Mouse (Mus musculus) liver, adult 2 months (tissue): ENCODE data around the gene Sgip1. TPM values are rescaled to one million over a fixed set of nuclear protein-coding genes. Genes with fewer than 3 reads are reported as not detected.

ENCODE experiments used
- DNase-seq: peaks from one replicate; pipeline ENCODE4 v3.0.0-alpha.2; 2011; ENCODE audit warnings: low read depth, low spot score; ENCODE audit errors: extremely low read depth
- H3K27ac ChIP-seq: fragments of 200-500 bp; replicated peaks from 2 replicates; pipeline ENCODE4 v1.5.1; 2012; ENCODE audit warnings: low read depth, mild to moderate bottlenecking, control low read depth, inconsistent platforms, low read length; ENCODE audit not compliant: insufficient read depth
- H3K27me3 ChIP-seq: fragments of 200-500 bp; 2 replicates; pipeline ENCODE4 v1.6.1; 2012; ENCODE audit warnings: mild to moderate bottlenecking, moderate library complexity, low read length, inconsistent platforms; ENCODE audit not compliant: control insufficient read depth, insufficient read depth
- H3K36me3 ChIP-seq: fragments of 200-500 bp; 2 replicates; pipeline ENCODE4 v1.6.1; 2012; ENCODE audit warnings: low read length, inconsistent platforms; ENCODE audit not compliant: control insufficient read depth, insufficient read depth
- H3K4me1 ChIP-seq: fragments of 200-500 bp; 2 replicates; pipeline ENCODE4 v1.6.1; 2011; ENCODE audit warnings: low read length; ENCODE audit not compliant: control insufficient read depth, insufficient read depth
- H3K4me3 ChIP-seq: fragments of 200-500 bp; 2 replicates; pipeline ENCODE4 v1.5.1; 2011; ENCODE audit warnings: low read depth, mild to moderate bottlenecking, control low read depth, low read length, moderate library complexity; ENCODE audit not compliant: insufficient read depth
- H3K79me2 ChIP-seq: fragments of 200-500 bp; 2 replicates; pipeline ENCODE4 v1.6.1; 2012; ENCODE audit warnings: inconsistent platforms, mild to moderate bottlenecking, low read length, moderate library complexity; ENCODE audit not compliant: control insufficient read depth, insufficient read depth
- H3K9ac ChIP-seq: fragments of 200-500 bp; 2 replicates; pipeline ENCODE4 v1.6.1; 2012; ENCODE audit warnings: low read depth, mild to moderate bottlenecking, control low read depth, inconsistent platforms, low read length
- CTCF ChIP-seq: fragments of 200-500 bp; IDR thresholded peaks from 2 replicates; pipeline ENCODE4 v1.5.1; 2011; ENCODE audit warnings: low read depth, low read length, control low read depth
- POLR2A ChIP-seq: fragments of 200-500 bp; IDR thresholded peaks from 2 replicates; pipeline ENCODE4 v1.6.1; 2011; ENCODE audit warnings: low read length, control low read depth; ENCODE audit not compliant: insufficient read depth; ENCODE audit errors: extremely low read depth
- WGBS: fragments of 180-500 bp; shearing (Covaris S2); methylation state at CpG from one replicate; pipeline ENCODE4 v1.1.7; 2018; 5-methylcytosine and 5-hydroxymethylcytosine counted together
- polyA plus RNA-seq: library from polyadenylated mRNA; depleted of rRNA; stranded (reverse); fragments of >200 nt; gene quantifications from 2 replicates; pipeline ENCODE4 v1.2.3, GENCODE M21; 2012
- total RNA-seq: library from RNA; depleted of rRNA; stranded (reverse); fragments of >200 nt; gene quantifications from 2 replicates; pipeline ENCODE4 v1.2.3, GENCODE M21; 2014

Gene Sgip1
- total and polyA plus RNA-seq, 2 experiments, result 0.07 to 0.46 TPM

- no peak for TF ChIP-seq POLR2A
- TF ChIP-seq CTCF, result no peak
- H3K27ac ChIP-seq, result no peak overlapping the region
- H3K27me3 ChIP-seq, result no peaks in the 10 kb centered on the region
- WGBS, result 86% methylated on average over 5 of the region's 5 CpGs
- H3K79me2 ChIP-seq, result no peaks in the 10 kb centered on the region
- no peaks in the 10 kb centered on the region for H3K36me3 ChIP-seq
- no peak overlapping the region for H3K9ac ChIP-seq
- no peak for DNase-seq
- no peak overlapping the region for H3K4me3 ChIP-seq
- no peaks in the 10 kb centered on the region for H3K4me1 ChIP-seq
Observed at GRCm38 (mm10) chr4:102771598-102772357, 30.7 kb downstream of the Sgip1 start.

GRCm38 (mm10) chr4:102773225-102773624 lies 32.1 kb downstream of the Sgip1 start:
- 97% methylated on average over 3 of the region's 3 CpGs for WGBS
- Histone ChIP-seq H3K4me3 (no peak overlapping the region), H3K36me3 (no peaks in the 10 kb centered on the region), H3K27me3 (no peaks in the 10 kb centered on the region), H3K79me2 (no peaks in the 10 kb centered on the region), H3K4me1 (no peaks in the 10 kb centered on the region), H3K9ac (no peak overlapping the region), H3K27ac (no peak overlapping the region)
- no peak for TF ChIP-seq CTCF
- TF ChIP-seq POLR2A, result no peak
- DNase-seq, result no peak

GRCm38 (mm10) chr4:102773841-102774240 lies 32.7 kb downstream of the Sgip1 start:
- no peak overlapping the region for H3K4me3 ChIP-seq
- no peak overlapping the region for H3K27ac ChIP-seq
- no peak overlapping the region for H3K9ac ChIP-seq
- H3K27me3 ChIP-seq, result no peaks in the 10 kb centered on the region
- no peak for DNase-seq
- 96% methylated on average over 1 of the region's 1 CpGs for WGBS
- H3K79me2 ChIP-seq, result no peaks in the 10 kb centered on the region
- H3K4me1 ChIP-seq, result no peaks in the 10 kb centered on the region
- H3K36me3 ChIP-seq, result no peaks in the 10 kb centered on the region
- TF ChIP-seq CTCF, result no peak
- TF ChIP-seq POLR2A, result no peak

- WGBS, result 81% methylated on average over 1 of the region's 1 CpGs
- H3K4me1 ChIP-seq, result no peaks in the 10 kb centered on the region
- H3K36me3 ChIP-seq, result no peaks in the 10 kb centered on the region
Observed at GRCm38 (mm10) chr4:102774549-102774948, 33.5 kb downstream of the Sgip1 start.

GRCm38 (mm10) chr4:102775596-102776270 lies 34.6 kb downstream of the Sgip1 start:
- Histone ChIP-seq H3K9ac (no peak overlapping the region), H3K27me3 (no peaks in the 10 kb centered on the region), H3K27ac (no peak overlapping the region), H3K36me3 (no peaks in the 10 kb centered on the region), H3K4me1 (no peaks in the 10 kb centered on the region), H3K4me3 (no peak overlapping the region), H3K79me2 (no peaks in the 10 kb centered on the region)
- no peak for DNase-seq
- TF ChIP-seq CTCF, result no peak
- no peak for TF ChIP-seq POLR2A
- WGBS, result 90% methylated on average over 2 of the region's 2 CpGs

More at GRCm38 (mm10) chr4:102774549-102774948, 33.5 kb downstream of the Sgip1 start:
- TF ChIP-seq CTCF (no peak), POLR2A (no peak)
- H3K4me3 ChIP-seq, result no peak overlapping the region
- H3K9ac ChIP-seq, result no peak overlapping the region
- no peak for DNase-seq
- H3K27me3 ChIP-seq, result no peaks in the 10 kb centered on the region
- no peak overlapping the region for H3K27ac ChIP-seq
- H3K79me2 ChIP-seq, result no peaks in the 10 kb centered on the region

DNA sequence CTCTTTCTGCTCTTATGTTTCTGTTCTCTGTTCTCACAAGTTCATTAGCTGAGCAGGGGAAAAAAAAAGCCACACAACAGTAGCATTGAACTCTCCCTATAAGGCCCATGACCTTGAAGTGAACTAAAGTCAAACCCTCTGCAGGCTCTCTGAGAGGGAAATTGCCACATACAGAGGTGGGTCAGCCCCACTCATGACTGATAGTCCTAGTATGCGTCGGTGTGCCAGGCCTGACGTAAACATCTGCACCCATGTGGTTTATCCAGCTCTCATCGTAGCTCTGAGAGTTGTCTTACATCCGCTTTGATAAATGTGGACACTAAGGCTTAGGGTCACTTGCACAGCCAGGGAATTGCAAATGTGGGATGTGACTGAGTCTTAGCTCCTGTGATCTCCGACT lies 38.8 kb downstream of the Sgip1 start:
- Histone ChIP-seq H3K36me3 (no peaks in the 10 kb centered on the region), H3K4me3 (no peak overlapping the region), H3K27me3 (no peaks in the 10 kb centered on the region), H3K79me2 (no peaks in the 10 kb centered on the region), H3K4me1 (no peaks in the 10 kb centered on the region), H3K9ac (no peak overlapping the region), H3K27ac (no peak overlapping the region)
- TF ChIP-seq CTCF (no peak), POLR2A (no peak)
- no peak for DNase-seq
- WGBS, result 83% methylated on average over 6 of the region's 6 CpGs
